Mouse (Mus musculus): ENCODE results near the gene Fhod1.

The Fhod1 gene

GRCm38 (mm10) chr8:105294776-105295175 lies 53.0 kb downstream of the Fhod1 start:
- no peak for DNase-seq

GRCm38 (mm10) chr8:105293405-105293804 lies 54.3 kb downstream of the Fhod1 start:
- no peak for DNase-seq

- DNase-seq, result no peak
Measured at GRCm38 (mm10) chr8:105292471-105292870, 55.3 kb downstream of the Fhod1 start.

GRCm38 (mm10) chr8:105291802-105292201 lies 56.0 kb downstream of the Fhod1 start:
- DNase-seq, result peak; percentile 3

- DNase-seq, result peak; percentile 4
Measured at GRCm38 (mm10) chr8:105291364-105291763, 56.4 kb downstream of the Fhod1 start.

- peak; percentile 91 for DNase-seq
Measured at GRCm38 (mm10) chr8:105290554-105291314, 57.0 kb downstream of the Fhod1 start.

GRCm38 (mm10) chr8:105289805-105290460 lies 57.8 kb downstream of the Fhod1 start, which contains the start of gene 4931428F04Rik:
4931428F04Rik (minus strand) TSS chr8:105289864.
- DNase-seq, result peak; percentile 47

- DNase-seq, result peak; percentile 96
Measured at GRCm38 (mm10) chr8:105288958-105289732, 58.6 kb downstream of the Fhod1 start.

GRCm38 (mm10) chr8:105288231-105288630 lies 59.5 kb downstream of the Fhod1 start:
- DNase-seq, result peak; percentile 3

GRCm38 (mm10) chr8:105286907-105287306 lies 60.8 kb downstream of the Fhod1 start:
- peak; percentile 3 for DNase-seq

- DNase-seq, result peak; percentile 4
Measured at GRCm38 (mm10) chr8:105285514-105285913, 62.2 kb downstream of the Fhod1 start.

- peak; percentile 49 for DNase-seq
Measured at GRCm38 (mm10) chr8:105283074-105283473, 64.7 kb downstream of the Fhod1 start.

- DNase-seq, result no peak
Measured at GRCm38 (mm10) chr8:105282239-105282638, 65.5 kb downstream of the Fhod1 start.

GRCm38 (mm10) chr8:105281821-105282220 lies 65.9 kb downstream of the Fhod1 start:
- peak; percentile 5 for DNase-seq

- DNase-seq, result peak; percentile 2
Measured at GRCm38 (mm10) chr8:105280567-105280966, 67.2 kb downstream of the Fhod1 start.
